Mouse (Mus musculus) spleen, adult 2 months (tissue): ENCODE measurements around the gene Olfr153.
"Not testable (repeated sequence)": the region's sequence is repeated elsewhere in the genome, so short reads cannot be mapped to it uniquely, and the experiment has no call there.

Experiments used
- CTCF ChIP-seq: fragments of 200-500 bp; IDR thresholded peaks from 2 replicates; pipeline ENCODE4 v1.5.1; 2011; ENCODE audit warnings: mild to moderate bottlenecking, inconsistent platforms; ENCODE audit not compliant: insufficient read depth, insufficient read length, insufficient replicate concordance; ENCODE audit errors: extremely low read depth
- POLR2A ChIP-seq: fragments of 200-500 bp; IDR thresholded peaks from 2 replicates; pipeline ENCODE4 v1.6.1; 2011; ENCODE audit warnings: low read depth, low read length, inconsistent platforms

- not testable (repeated sequence) for TF ChIP-seq POLR2A, CTCF
Observed at GRCm38 (mm10) chr2:87525899-87526616, 5.5 kb upstream of the Olfr153 start.
